Mouse (Mus musculus) adrenal gland, adult (tissue): Measurements from ENCODE around the gene Gdf11.

Experiments
- DNase-seq, 2 experiments: peaks; one replicate each; pipeline ENCODE4 v3.0.0; 2022 to 2023; ENCODE audit warnings: low spot score in 1 of 2; ENCODE audit not compliant: inconsistent age in 2 of 2

The Gdf11 gene

DNA sequence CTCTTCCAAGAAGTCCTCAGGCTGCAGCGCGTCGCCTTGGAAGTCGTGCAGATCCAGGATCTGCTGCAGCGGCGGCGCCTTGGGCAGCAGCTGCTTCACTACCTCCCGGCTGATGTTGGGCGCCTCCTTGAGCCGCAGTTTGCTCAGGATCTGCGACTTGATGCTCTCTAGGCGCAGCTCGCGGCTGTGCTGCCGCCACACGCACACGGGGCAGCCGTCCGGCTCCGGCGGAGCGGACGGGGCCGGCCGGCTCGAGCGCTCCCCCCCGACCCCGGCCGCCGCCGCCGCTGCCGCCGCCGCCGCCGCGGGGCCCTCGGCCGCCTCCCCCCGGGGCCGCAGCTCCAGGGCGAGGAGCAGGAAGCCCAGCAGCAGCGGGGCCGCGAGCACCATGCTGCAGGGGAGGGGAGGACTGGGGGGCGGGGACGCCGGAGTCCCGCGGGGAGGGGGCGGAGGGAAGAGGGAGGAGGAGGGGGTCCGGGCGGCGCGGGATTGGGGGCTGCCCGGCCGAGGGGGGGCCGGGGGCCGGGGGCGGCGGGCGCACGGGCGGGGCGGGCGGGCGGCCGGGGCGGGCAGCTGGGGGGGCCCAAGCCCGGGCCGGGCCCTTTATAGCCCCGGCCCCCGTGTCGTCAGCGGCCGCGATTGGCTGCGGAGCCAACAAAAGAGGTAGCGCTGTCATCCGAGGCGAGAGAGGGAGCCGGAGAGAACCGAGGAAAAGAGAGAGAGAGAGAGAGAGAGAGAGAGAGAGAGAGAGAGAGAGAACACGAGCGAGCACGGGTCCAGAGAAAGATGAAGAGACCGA is at the start of gene Gdf11:
Gene Gdf11 (minus strand): TSS at position 423 of the 799 bp plus-strand sequence.
- peak; percentile 56 to 78 for DNase-seq

DNA sequence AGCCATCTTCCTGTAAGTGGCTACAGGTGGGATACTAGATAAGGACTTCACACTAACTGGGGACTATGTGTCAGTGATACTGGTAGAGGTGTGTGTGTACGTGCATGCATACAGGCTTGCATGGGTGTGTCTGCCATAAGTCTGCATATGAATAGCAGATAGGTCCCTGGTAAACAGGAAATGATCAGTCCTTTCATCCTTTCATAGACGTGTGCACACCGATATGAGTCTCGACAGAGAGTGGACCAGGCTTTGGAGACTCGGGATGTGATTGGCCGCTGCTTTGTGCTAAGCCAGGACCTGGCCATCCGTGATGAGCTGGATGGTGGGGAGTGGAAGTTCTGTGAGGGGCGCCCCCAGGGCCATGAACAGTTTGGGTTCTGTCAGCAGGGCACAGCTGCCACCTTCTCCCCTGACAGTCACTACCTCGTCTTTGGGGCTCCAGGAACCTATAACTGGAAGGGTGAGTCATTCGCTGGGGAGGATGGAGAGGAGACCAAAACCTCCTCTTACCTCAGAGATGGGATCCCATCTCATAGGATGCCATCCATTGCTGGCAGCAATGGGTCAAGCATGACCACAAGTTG is 49.0 kb upstream of the Gdf11 start:
- no peak for DNase-seq

DNA sequence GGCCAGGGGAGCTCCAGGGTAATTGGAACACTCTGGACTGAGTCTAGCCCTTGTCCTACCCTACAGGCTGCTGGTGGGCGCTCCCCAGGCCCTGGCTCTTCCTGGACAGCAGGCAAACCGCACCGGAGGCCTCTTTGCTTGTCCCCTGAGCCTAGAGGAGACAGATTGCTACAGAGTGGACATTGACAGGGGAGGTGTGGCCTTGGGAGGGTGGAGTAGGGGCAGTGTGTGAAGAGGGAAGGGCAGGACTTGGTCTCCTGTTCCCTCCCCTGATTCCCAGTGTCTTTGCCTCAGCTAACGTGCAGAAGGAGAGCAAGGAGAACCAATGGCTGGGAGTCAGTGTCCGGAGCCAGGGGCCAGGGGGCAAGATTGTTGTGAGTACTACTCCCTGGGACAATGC is 47.5 kb upstream of the Gdf11 start:
- no peak for DNase-seq

DNA sequence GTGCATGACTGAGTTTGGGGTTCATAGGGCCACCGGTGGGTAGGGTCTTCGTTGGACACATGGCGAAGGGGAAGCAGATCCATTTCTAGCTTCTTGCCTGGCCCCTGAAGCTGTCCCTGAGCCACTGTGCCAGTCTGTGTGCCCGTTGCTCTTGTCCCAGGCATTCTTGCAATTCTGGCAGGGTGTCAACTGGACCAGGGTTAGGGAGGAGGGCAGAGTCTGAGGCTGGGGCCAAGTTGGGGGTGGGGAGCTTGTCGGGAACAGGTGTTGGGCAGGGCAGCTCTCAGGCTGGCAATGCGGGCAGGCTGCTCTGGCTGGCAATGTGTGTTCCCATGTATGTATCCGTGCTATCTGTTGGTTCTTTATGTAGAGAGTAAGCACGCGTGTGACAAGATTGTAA is 46.9 kb upstream of the Gdf11 start:
- peak; percentile 31 to 79 for DNase-seq

DNA sequence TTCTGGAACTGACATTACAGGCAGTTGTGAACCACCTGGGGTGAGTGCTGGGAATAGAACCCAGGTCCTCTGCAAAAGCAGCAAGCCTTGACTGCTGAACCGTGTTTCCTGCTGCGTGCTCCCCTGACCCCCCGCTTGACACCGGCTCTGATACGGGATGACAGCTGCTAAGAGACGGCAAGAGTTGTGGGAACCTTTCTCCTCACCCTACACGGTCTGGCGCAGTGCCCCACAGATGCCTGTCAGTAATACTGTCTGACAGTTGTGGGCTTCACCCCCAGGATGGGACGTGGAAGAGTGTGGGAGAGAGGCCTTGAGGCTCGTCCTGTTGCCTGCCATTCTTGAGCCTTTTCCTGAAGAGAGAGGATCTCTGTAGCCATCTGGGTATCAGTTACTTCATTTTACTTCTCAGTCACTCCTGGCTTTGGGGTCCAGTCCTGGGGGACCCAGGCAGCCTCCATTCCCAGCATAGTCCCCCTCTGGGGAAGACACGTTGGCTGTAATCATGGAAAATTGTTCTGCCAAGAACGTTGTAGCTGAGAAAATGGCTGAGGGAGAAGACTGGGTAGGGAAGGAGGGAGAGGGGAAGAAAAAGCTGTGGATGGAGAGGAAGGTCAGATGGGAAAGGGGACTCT is 46.4 kb upstream of the Gdf11 start:
- no peak for DNase-seq

DNA sequence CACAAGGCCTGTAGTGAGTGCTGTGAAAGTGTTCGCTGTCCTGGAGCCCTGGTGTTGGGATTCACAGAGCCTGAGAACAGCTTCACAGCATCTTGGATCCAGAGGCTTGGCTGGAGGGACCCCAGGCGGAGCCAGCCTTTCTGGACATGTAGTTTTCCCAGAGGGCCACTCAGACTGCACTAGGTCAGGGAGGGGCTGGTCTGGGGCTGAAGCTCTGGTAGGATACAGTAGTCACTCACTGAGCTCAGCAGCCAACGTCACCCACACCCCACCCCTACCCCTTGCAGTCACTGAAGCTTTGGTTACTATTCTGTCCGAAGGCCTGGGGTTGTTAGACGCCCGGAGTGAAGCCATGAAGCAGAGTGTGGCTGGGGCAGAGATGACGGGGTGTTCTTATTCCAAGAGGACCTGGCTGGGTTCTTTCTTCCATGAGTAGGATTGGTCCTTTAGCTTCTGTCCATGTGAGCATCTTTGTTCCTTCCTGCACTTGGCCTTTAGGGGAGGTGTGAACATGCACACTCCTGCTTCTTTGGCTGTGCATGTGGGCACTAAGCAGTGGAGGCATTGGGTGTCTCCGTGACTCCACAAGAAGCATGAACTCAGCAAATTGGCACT is 44.4 kb upstream of the Gdf11 start:
- DNase-seq = no peak

DNA sequence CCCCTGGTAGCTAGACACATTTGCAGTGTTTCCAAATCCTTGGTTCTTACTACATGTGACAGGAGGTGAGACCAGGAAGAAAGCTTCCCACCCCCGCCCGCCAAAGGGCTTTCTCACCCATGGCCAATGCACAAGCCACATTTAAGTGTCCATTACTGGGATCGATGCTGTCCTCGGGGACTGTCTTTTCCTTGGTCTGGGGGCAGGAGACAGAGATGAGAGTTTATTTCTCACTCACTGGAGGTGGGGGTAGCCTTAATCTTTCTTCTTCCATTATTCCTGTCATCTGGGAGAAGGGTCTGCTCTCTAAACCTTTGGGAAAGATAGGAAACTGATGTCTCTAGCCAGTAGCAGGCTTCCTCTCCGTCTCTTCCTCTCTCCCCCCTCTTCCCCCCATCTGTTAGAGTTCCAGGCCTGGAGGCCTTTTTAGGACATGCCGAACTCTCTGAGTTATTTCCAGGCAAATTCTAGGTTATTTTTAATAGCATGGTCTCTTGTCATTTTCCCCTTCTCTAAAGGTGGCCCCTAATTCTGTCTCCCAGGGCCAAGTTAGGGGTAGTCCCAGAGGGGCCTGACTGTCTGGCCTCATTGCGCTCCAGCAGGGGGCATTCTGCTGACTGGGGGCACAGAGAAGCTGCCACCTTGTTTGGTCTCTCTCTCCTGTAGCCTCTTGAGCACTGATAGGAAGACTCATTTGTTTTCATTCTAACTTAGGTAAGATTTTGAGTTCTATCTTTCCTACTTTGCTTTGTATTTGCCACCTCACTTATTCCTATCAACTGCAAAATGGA is 43.7 kb upstream of the Gdf11 start:
- no peak for DNase-seq

DNA sequence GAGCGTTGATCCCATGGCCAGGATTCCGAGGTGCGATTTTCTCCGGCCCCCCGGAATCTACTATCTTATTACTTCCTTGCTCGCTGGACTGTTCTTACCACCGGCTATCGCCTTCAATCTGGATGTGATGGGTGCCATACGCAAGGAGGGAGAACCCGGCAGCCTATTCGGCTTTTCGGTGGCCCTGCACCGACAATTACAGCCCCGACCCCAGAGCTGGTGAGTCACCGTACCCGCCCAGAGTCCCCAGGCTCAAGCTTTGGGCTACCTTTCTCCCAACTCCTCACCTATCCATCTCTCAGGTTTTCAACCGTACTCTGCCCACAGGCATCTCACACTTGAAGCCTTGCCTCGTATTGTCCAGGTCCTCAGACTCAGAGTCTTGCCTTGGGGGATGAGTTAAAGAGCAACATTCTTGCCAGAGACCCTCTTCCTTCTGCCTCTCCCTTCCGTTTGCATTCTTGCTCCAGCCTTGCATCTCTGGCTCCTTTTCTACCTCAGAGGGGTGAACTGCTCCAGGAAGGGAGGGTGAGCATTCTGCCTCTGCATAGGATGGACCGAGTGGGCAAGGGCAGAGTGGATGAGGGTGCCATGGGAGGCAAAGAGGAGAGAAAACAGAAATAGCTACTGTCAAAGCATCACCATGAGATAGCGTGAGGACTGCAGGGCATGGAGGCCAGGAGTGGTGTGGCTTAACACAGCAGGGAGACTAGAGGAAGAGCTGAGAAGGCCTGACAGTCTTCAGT is 42.6 kb upstream of the Gdf11 start:
- DNase-seq = peak in 1 of 2 experiments; percentile 43

DNA sequence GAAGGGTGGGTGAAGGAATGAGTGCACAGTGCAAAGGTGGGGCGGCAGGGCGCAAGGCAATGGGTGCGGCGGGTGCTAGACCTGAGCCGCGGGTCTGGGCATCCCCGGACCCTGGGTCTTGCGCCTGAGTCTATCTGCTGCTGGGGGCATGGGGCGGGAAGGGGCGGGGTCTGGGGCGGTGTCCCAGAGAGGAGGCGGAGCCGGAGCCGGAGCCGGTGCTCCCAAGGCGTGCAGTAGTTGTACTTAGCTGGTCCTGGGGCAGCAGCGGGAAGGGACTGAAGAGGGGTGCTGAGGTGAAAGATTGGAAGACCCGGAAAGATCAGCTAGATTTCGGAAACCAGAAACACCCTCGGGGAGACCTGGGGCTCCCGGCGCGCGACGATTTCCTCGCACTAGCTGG is 42.1 kb upstream of the Gdf11 start, which contains the start of gene Itga7:
Gene Itga7 (plus strand): TSS at position 245 of the 400 bp plus-strand sequence.
- peak; percentile 45 to 69 for DNase-seq

DNA sequence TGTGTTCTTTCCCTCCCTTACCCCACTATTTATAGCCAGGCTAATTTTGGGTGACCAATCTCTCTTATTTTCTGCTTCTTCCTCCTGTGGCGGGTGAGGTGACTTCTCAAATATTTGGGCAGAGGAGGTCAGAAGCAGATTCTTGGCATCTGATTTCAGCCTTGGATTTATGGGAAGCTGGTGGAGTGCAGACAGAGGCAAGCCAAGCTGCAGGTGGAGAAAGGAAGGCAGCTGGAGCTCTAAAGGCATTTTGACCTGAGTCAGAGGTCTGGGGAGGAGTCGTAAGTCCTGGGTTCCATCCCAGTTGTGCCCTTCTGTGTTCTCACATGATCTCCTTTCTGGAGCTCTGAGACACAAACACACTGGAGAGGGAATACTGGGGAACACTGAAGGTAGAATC is 39.9 kb upstream of the Gdf11 start:
- peak in 1 of 2 experiments; percentile 55 for DNase-seq

DNA sequence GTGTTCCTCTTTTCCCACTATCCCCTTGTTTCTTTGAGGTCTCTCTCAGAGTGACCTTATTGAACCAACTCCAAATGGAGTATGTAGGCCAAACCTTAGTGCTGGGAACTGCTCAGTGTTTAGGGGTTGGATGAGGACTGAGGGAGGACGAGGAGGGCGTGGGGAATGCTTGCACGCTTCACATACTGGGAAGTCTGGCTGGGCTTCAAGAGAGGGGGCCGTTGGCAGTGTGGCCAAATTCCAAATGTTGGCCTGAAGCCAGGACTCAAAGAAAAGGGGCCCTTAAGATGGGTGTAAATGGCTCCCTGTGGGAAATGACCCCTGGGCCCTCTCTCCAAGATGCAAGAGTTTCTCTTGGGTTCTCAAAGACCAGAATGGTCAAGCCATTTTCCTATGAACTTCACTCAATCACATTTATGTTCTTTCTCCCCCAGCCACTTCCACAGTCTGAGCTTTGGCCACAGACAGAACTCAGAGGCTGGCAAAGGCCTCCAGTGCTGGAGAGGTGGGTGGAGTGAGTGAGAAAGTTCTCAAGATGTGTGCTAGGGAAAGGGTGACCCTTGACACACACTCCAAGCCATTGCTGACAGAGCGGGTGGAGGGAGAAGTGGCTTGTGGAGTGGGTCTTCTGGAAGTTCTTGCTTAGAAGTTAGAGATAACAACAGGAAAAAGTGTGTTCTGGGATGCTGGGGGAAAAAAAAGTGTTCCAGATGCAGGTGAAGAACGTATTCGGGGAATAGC is 38.3 kb upstream of the Gdf11 start:
- no peak for DNase-seq

DNA sequence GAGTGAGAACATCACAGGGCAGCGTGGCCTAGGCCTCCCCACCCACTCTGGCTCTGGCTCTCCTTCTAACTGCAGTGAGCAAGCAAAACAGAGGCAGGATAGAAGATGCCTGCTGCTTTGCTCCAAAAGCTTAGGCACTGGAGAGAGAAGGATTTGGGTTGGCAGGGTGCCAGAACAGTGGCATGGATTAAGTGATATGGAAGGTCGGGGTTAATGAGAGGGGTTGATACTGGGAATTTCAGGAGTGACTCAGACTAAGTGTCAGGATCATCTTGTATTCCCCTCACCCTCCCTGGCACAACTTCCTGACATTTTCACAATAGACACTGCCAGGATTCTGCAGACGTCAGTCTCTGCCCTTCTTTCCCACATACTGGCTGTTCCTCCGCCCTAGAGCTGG is 36.8 kb upstream of the Gdf11 start:
- peak in 1 of 2 experiments; percentile 44 for DNase-seq

DNA sequence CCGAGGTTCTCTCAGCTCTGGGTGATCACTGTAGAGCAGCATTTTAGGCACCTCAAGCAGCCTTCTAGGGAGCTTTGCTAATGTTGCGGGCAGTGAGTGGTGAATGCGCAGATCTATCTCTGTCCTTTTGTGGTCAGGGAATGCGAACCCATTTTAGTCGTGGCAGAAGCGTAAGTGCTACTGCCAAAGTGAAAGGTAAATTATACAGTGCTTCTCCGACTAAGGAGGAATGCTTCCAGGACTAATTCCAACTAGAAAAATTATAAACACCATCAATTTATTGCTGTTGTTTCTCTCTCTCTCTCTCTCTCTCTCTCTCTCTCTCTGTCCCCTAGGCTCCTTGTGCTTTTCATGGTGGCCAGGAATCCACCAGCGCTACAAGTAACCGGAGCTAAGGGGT is 32.4 kb upstream of the Gdf11 start, which contains the start of gene Bloc1s1:
Gene Bloc1s1 (minus strand): TSS at position 101 of the 400 bp plus-strand sequence.
- no peak for DNase-seq

DNA sequence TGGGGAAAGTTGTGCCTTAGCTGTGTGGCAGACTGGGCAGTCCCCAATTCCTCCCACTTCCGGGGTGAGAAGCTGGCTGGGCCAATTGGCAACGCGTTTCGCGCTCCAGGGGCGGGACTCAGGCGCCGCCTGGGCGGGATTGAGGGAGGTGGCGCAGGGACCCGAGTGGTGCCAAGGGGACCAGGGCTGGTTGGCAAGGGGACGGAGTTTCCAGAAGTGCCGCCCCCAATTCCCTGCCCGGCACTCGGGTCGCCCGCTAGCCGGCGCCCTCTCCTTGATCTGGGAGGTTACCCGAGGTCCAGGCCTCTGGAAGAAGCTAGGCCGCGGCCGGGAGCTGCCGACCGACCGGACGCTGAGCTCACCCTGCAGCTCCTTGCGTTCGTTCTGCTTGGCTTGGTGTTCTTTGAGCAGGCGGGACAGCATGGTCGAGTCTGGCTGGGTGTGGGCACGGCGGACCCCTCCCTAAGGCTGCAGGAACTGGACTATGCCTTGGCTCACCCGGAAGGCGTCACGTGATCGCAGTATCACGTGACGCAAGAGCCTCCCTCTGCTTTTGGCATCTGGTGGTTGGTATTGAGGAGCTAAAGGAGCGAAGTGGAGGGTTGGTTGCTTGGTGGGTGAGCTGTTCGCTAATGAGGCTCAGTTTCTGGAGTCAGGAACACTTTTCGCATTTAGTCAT is 31.6 kb upstream of the Gdf11 start:
- DNase-seq = peak; percentile 98 to 99

DNA sequence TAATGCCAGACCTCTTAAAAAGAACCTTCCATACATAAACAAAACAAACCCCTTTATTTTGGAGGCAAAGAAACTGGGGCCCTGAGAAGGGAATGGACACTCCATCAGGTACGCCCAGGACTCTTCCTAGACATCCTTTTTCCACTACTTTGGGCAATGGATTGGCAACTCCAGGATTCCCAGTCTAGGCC is 31.2 kb upstream of the Gdf11 start, which contains the start of gene Rdh5:
Gene Rdh5 (minus strand): TSS at position 67 of the 191 bp plus-strand sequence.
- no peak for DNase-seq

DNA sequence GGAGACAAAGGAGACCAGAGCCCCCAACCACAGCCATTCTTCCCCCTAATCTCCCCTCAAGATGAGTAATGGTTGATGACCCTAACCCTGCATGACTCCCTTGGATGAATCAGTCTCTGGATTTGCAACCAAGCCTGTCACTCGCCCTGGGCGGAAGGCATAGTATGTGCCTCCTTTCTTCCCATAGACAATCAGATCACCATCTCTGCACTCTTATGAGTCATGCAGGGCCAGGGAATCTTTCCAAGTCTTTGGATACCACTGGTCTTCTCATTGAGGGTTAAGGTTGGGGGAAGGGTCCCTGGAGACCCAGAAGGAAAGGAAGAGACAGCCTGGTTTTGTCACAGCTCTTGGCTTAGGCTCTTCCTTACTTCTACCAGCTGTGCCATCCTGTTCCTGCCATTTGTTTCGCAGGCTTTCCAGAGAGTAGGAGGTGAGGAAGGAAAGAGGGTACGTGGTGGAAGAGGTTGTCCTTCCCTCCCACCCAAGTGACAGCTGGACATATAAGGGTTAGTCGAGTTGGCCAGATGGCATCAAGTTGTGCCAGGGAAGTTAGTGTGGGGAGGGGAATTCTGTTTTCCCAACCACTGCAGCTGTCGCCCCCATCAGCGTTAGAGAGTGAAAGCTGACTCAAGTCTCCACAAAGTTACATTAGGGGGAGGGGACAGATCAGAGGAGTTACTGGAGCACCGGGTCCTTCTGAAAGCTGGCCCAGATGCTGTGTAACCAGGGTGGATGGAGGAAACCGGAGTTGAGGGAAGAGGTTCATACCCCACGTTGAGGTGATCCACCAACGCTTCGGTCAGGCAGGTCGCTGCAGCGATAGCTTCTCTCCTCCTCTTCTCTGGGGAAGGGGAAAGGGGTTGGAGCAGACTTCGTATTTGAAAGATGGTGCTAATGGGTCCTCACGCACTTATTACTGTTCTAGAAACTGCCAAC is 30.6 kb upstream of the Gdf11 start:
- DNase-seq = peak; percentile 80 to 86

DNA sequence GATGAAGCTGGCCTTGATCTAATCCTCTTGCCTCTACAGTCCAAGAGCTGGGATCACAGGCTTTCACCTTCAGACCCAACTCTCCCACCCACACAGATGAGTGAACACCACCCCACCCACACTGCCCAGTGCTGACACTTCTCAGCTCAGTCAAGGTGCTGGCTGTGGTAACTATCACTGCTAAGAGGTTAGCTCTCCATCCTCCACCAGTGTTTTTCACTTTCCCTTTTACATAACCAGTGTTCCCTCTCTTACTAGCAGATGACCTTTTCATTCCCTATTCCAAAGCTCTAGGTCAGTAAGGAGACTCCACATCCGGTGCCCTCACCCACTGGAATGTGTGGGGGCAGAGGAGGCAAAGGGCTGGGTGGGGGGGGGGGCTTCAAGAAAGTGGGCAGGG is 29.7 kb upstream of the Gdf11 start:
- DNase-seq = peak in 1 of 2 experiments; percentile 26

DNA sequence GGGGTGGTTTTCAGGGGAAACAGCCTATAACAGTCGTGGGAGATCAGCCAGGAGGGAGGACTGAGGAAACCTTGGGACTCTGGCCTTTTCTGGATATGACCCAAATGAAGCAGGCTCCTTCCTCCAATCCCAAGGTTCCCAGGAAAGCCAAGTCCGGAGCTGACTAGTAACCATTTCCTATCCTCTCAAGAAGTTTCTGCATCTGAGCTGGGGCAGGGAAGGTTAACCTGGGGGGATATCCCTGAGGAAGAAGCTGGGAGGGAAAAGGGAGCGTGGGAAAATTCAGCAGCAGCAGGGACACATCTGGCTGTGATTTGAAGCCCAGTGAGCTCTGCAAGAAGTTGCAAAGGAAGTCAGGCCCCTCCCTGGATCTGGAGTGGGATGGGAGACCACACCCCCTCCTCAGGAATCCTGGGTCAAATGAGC is 29.2 kb upstream of the Gdf11 start:
- DNase-seq = peak; percentile 37 to 77
